Mouse (Mus musculus) C2C12 (cell line): Measurements from ENCODE around the gene Klf12.

Experiments
- CTCF ChIP-seq: IDR thresholded peaks from one replicate; pipeline ENCODE4 v1.5.1; 2011; ENCODE audit not compliant: control insufficient read depth, insufficient read depth, insufficient read length
- MAX ChIP-seq: IDR thresholded peaks from one replicate; pipeline ENCODE4 v1.6.1; 2011; ENCODE audit warnings: mild to moderate bottlenecking, control low read depth
- MYOD1 ChIP-seq: IDR thresholded peaks from one replicate; pipeline ENCODE4 v1.6.1; 2011; ENCODE audit warnings: low read depth; ENCODE audit not compliant: control insufficient read depth, insufficient read length
- USF1 ChIP-seq: IDR thresholded peaks from one replicate; pipeline ENCODE4 v1.6.1; 2011; ENCODE audit warnings: low read depth, mild to moderate bottlenecking, control low read depth, moderate library complexity

- TF ChIP-seq MAX, result no peak
- no peak for TF ChIP-seq CTCF
- TF ChIP-seq MYOD1, result no peak
- TF ChIP-seq USF1, result no peak
Measured at GRCm38 (mm10) chr14:100053456-100053855, 231.0 kb downstream of the Klf12 start.
